Mouse (Mus musculus): ENCODE results near the gene Cylc1.

Gene Cylc1

GRCm38 (mm10) chrX:111110118-111110517, at the start of gene Cylc1:
Cylc1 (plus strand) TSS chrX:111110418.
- DNase-seq (ENCODE audit: low spot score in 2 of 2) = no peak

GRCm38 (mm10) chrX:111078680-111079079, 31.5 kb upstream of the Cylc1 start:
- no peak for DNase-seq (ENCODE audit: low spot score in 2 of 2)

DNA sequence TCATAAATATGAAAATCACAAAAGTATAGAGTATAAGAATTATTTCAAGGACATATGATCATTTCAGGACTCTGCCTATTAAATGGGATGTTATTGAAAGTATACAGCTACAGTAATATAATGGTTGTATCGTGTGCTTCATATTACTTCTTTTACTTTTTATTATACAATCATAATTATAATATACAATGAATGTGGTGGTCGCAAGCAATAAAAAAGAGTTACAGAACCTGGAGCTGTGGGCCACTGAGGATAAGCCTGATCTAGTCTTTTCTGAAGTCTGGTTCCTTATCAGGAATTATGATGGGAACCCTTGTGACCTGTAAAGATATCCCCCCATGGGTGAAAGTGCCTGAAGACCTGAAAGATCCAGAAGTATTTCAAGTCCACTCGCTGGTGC, 57.8 kb downstream of the Cylc1 start, which contains the start of gene Gm10112:
Gene Gm10112, plus strand, starts transcription at position 301 of the 400 bp plus-strand sequence.
- DNase-seq (ENCODE audit: low spot score in 2 of 2) = no peak

All from frontal cortex, postnatal 14 days (tissue).